Comparison of ENCODE assay signal across 25 mouse cellular contexts in the genomic region with DNA sequence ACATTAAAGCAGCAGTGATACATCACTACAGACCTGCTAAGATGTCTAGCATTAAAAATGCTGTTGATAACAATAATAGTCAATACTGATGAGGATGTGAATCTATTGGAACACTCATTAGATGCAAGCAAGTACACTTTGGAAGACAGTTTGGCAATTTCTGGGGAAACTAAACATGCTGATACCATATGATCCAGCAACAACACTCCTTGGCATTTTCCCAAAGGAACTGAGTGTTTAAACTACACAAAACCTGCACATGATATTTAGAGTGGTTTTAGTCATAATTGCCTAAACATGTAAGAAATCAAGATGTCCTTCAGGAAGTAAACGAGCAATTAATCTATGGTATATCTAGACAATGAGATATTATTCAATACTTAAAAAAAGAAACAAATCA.
"Had no signal": no experiment of that assay in that cellular context is flagged by ENCODE, and none has a peak within 500 bp of the region (broad histone marks: within the 10 kb centered on the region; RNA-seq: fewer than 3 reads in every experiment).

No protein-coding gene starts in this region.

- H3K36me3 ChIP-seq: heart, embryonic 10.5 days; heart, embryonic 12.5 days; hindbrain, embryonic 10.5 days; hindbrain, embryonic 12.5 days; intestine, embryonic 15.5 days; limb, embryonic 13.5 days; liver, embryonic 13.5 days; liver, embryonic 15.5 days had no signal

- H3K9me3 ChIP-seq: heart, embryonic 10.5 days; heart, embryonic 12.5 days; hindbrain, embryonic 10.5 days; hindbrain, embryonic 12.5 days; intestine, embryonic 15.5 days; limb, embryonic 13.5 days; liver, embryonic 13.5 days; liver, embryonic 15.5 days had no signal

- H3K9ac ChIP-seq: heart, embryonic 12.5 days; hindbrain, embryonic 12.5 days; hindbrain, embryonic 14.5 days; intestine, embryonic 15.5 days; limb, embryonic 13.5 days; liver, embryonic 13.5 days; liver, embryonic 15.5 days had no signal

- ATAC-seq: hindbrain, embryonic 16.5 days; inflammation-experienced regulatory T-cells, adult 6 months; intestine, embryonic 15.5 days; intestine, postnatal 0 days had no signal

- H3K4me3 ChIP-seq: heart, embryonic 10.5 days; heart, embryonic 12.5 days; hindbrain, embryonic 10.5 days; hindbrain, embryonic 12.5 days; intestine, embryonic 15.5 days; layer of hippocampus, adult 2 months; left cerebral cortex, adult 2 months; limb, embryonic 13.5 days; liver, embryonic 13.5 days; liver, embryonic 15.5 days had no signal

- DNase-seq: gastrocnemius, postnatal 14 days; heart, adult 18-20 months; heart, postnatal 10 days; heart, postnatal 4 days; kidney, adult 18-20 months; kidney, adult 8-10 months; kidney, postnatal 10 days; kidney, postnatal 25 days; kidney, postnatal 4 days; liver; liver, embryonic 13.5 days had no signal

- H3K4me2 ChIP-seq: heart, embryonic 12.5 days; hindbrain, embryonic 12.5 days; hindbrain, embryonic 14.5 days; intestine, embryonic 15.5 days; limb, embryonic 13.5 days; liver, embryonic 11.5 days; liver, embryonic 13.5 days; liver, embryonic 15.5 days had no signal

- H3K27ac ChIP-seq: heart, embryonic 10.5 days; hindbrain, embryonic 10.5 days; hindbrain, embryonic 12.5 days; hindbrain, embryonic 14.5 days; intestine, embryonic 15.5 days; layer of hippocampus, adult 2 months; left cerebral cortex, adult 2 months; limb, embryonic 13.5 days; liver, embryonic 13.5 days; liver, embryonic 15.5 days had no signal

- H3K4me1 ChIP-seq: intestine, embryonic 15.5 days; liver, embryonic 13.5 days; liver, embryonic 15.5 days had no signal

- H3K27me3 ChIP-seq: heart, embryonic 12.5 days; hindbrain, embryonic 12.5 days; intestine, embryonic 15.5 days; limb, embryonic 13.5 days; liver, embryonic 13.5 days had no signal
